Mouse (Mus musculus) G1E (cell line): ENCODE results near the gene Ptdss2. TPM values are rescaled to one million over a fixed set of nuclear protein-coding genes. Genes with fewer than 3 reads are reported as not detected.
A peak's percentile ranks its signal among the peaks of the same experiment; 100 is the strongest.

Source experiments
- ATAC-seq: 2 replicates; pipeline ENCODE4 v1.8.0; 2016; ENCODE audit warnings: mild to moderate bottlenecking; ENCODE audit not compliant: insufficient number of reproducible peaks, poor library complexity, low FRiP score, severe bottlenecking; ENCODE audit errors: extremely low read depth
- DNase-seq: peaks from one replicate; pipeline ENCODE4 v3.0.0; 2012; ENCODE audit warnings: low spot score
- H3K27me3 ChIP-seq: 2 replicates; pipeline ENCODE4 v1.6.1; 2012; ENCODE audit warnings: mild to moderate bottlenecking, low read length, inconsistent platforms; ENCODE audit not compliant: insufficient read depth
- H3K36me3 ChIP-seq: replicated peaks from 2 replicates; pipeline ENCODE3; 2012; ENCODE audit warnings: mild to moderate bottlenecking, inconsistent platforms
- H3K4me1 ChIP-seq: 2 replicates; pipeline ENCODE4 v1.6.1; 2012; ENCODE audit warnings: low read depth, low read length, inconsistent platforms, mixed read lengths; ENCODE audit not compliant: insufficient read depth
- H3K4me3 ChIP-seq: 2 replicates; pipeline ENCODE4 v1.5.1; 2012; ENCODE audit warnings: low read depth, mild to moderate bottlenecking, inconsistent platforms, low read length, moderate library complexity, mixed read lengths
- H3K9me3 ChIP-seq: replicated peaks from 2 replicates; pipeline ENCODE4 v1.6.1; 2012; ENCODE audit warnings: inconsistent platforms
- CTCF ChIP-seq: IDR thresholded peaks from 2 replicates; pipeline ENCODE4 v1.5.1; 2012; ENCODE audit warnings: low read depth, low read length, inconsistent platforms, mixed read lengths
- GATA1 ChIP-seq: IDR thresholded peaks from 2 replicates; pipeline ENCODE4 v1.6.1; 2012; ENCODE audit warnings: borderline replicate concordance, low read length, inconsistent platforms, mixed read lengths
- GATA2 ChIP-seq: IDR thresholded peaks from 2 replicates; pipeline ENCODE4 v1.6.1; 2012; ENCODE audit warnings: low read depth, low read length, inconsistent platforms, borderline replicate concordance
- POLR2AphosphoS5 ChIP-seq: IDR thresholded peaks from 2 replicates; pipeline ENCODE4 v1.6.1; 2012; ENCODE audit warnings: low read depth, low read length, inconsistent platforms; ENCODE audit not compliant: insufficient replicate concordance
- TAL1 ChIP-seq: conservative IDR thresholded peaks from 2 replicates; pipeline ENCODE4 v1.6.1; 2012; ENCODE audit warnings: low read depth, low read length, inconsistent platforms, mixed read lengths
- polyA plus RNA-seq: library from polyadenylated mRNA; stranded (reverse); fragments of >175 nt; gene quantifications from 2 replicates; pipeline ENCODE4 v1.2.3, GENCODE M21; 2012
- total RNA-seq, 2 experiments: library from RNA; stranded (forward) in 1 of 2; stranded (reverse) in 1 of 2; fragments of 200-1000 nt in 1 of 2; fragments of >200 nt in 1 of 2; fragmentation: Nextera tagmentation in 1 of 2; gene quantifications; 2 replicates each; pipeline ENCODE4 v1.2.3; 2014 to 2017

The Ptdss2 gene
- total and polyA plus RNA-seq, 3 experiments: 4.5 to 43.3 (median 29.4) TPM

DNA sequence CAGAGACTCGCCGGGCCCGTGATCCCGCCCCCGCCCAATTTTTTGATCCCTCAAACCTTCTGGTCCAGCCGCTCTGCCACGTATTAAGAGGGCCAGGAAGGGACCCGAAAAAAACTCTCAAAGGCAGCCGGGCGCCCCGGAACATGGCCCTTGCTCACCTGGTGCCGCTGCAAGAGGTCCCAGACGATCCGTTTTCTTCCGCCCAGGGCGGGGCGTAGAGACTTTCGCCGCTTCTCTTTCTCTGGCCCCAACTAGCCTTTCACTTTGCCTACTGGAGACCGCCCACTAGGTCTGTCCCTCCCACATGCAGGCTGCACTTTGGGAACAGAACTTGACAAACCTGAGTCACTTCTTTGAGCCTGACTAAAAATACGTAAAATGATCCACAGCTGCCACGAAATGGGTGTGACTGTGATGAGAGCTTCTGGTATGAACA lies 46.4 kb downstream of the Ptdss2 start:
- Histone ChIP-seq H3K36me3 (peaks cover 37% of the 10 kb centered on the region), H3K4me1 (peaks cover 70% of the 10 kb centered on the region), H3K9me3 (no peaks in the 10 kb centered on the region), H3K4me3 (peak overlapping the region; percentile 72), H3K27me3 (peaks cover 4% of the 10 kb centered on the region; the same call in 1 of the 2 replicates)
- peak; percentile 71 for DNase-seq
- TF ChIP-seq CTCF (no peak), POLR2AphosphoS5 (no peak), GATA2 (no peak), TAL1 (no peak), GATA1 (no peak)
- peak; percentile 72 for ATAC-seq

- Histone ChIP-seq H3K9me3 (no peaks in the 10 kb centered on the region), H3K4me1 (peaks cover 65% of the 10 kb centered on the region), H3K36me3 (peaks cover 29% of the 10 kb centered on the region), H3K27me3 (peaks cover 4% of the 10 kb centered on the region; the same call in 1 of the 2 replicates), H3K4me3 (no peak overlapping the region)
- DNase-seq (no peak), ATAC-seq (no peak)
- TF ChIP-seq TAL1 (no peak), CTCF (no peak)
Measured at GRCm38 (mm10) chr7:141169300-141169699, 47.1 kb downstream of the Ptdss2 start.

DNA sequence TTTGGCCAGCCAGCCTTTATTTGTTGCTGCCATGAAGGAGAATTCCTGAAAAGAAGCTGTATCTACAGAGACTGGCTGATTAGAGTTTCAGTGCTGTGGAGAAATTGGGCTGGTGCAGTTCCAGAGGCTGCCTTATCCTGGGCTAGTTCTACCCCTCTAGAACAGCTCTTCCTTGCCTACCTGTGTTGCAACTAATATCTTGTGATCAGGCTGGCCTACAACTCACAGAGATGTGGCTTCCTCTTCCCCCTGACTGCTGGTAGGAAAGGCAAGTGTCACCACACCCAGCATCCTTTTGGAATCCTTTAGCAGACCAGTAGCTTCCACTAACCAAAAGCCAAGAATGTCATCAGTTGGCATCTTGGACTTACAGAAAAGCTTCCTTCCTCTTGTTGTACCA lies 47.7 kb downstream of the Ptdss2 start:
- DNase-seq (no peak), ATAC-seq (no peak)
- Histone ChIP-seq H3K27me3 (peaks cover 4% of the 10 kb centered on the region; the same call in 1 of the 2 replicates), H3K9me3 (no peaks in the 10 kb centered on the region), H3K36me3 (peaks cover 24% of the 10 kb centered on the region), H3K4me1 (peaks cover 61% of the 10 kb centered on the region), H3K4me3 (no peak overlapping the region)
- TF ChIP-seq GATA2 (no peak), POLR2AphosphoS5 (no peak), GATA1 (no peak), CTCF (no peak), TAL1 (no peak)

GRCm38 (mm10) chr7:141172116-141173006 lies 50.2 kb downstream of the Ptdss2 start, which contains the start of gene Rnh1:
Gene Rnh1, minus strand, starts transcription at chr7:141172857.
- ATAC-seq (peak; percentile 61), DNase-seq (peak; percentile 71)
- H3K4me1 ChIP-seq: peaks cover 45% of the 10 kb centered on the region
- peaks cover 1% of the 10 kb centered on the region for H3K36me3 ChIP-seq
- TF ChIP-seq POLR2AphosphoS5 (no peak), GATA1 (no peak), GATA2 (no peak), TAL1 (no peak), CTCF (no peak)
- peaks cover 4% of the 10 kb centered on the region; the same call in 1 of the 2 replicates for H3K27me3 ChIP-seq
- peak within 1 kb of the TSS; percentile 71 for H3K4me3 ChIP-seq
- no peaks in the 10 kb centered on the region for H3K9me3 ChIP-seq

DNA sequence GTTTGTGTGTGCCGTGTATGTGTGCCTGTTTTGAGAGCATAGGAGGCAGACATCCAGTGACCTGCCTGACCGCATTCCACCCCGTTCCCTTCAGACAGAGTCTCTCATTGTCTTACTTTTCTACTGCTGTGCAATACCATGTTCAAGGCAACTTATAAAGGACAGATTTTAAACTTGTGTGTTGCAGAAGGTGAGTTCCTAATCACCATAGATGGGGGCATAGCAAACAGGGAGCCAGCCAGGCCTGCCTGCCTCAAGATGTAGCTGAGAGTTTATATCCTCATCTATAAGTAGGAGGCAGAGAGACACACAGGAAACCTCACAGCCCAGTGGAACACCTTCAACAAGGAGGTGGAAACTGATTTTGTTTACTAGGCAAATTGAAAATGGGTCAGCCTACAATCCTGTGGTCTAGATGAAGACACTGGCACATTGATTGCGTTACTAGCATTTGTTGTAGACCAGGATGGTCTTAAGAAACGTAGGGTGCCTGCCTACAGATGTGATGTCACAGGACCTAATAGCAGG lies 51.2 kb downstream of the Ptdss2 start:
- TF ChIP-seq GATA1: no peak
- no peak for DNase-seq
- peak overlapping the region; percentile 71; the same call in 1 of the 2 replicates for H3K4me3 ChIP-seq

DNA sequence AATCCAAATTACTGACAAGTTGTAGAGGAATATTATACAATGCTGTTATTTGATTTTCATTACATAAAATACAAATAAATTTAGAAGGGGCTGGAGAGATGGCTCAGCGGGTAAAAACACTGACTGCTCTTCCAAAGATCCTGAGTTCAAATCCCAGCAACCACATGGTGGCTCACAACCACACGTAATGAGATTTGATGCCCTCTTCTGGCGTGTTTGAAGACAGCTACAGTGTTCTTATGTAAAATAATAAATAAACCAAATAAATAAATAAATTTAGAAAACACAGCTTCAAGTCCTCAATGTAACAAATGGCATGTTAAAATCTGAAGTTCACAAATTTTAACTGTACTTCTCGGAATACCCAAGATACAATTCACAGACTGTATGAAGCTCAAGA lies 52.9 kb downstream of the Ptdss2 start:
- Histone ChIP-seq H3K9me3 (no peaks in the 10 kb centered on the region), H3K36me3 (no peaks in the 10 kb centered on the region), H3K4me3 (no peak overlapping the region), H3K4me1 (peaks cover 19% of the 10 kb centered on the region), H3K27me3 (peaks cover 17% of the 10 kb centered on the region)
- ATAC-seq: no peak
- TF ChIP-seq CTCF: no peak
- no peak for TF ChIP-seq POLR2AphosphoS5
- TF ChIP-seq GATA2: no peak
- no peak for TF ChIP-seq GATA1
- no peak for TF ChIP-seq TAL1
- DNase-seq: no peak

More for the DNA sequence above, 51.2 kb downstream of the Ptdss2 start:
- H3K4me1 ChIP-seq: peaks cover 35% of the 10 kb centered on the region
- no peaks in the 10 kb centered on the region for H3K36me3 ChIP-seq
- H3K9me3 ChIP-seq: no peaks in the 10 kb centered on the region
- H3K27me3 ChIP-seq: peaks cover 11% of the 10 kb centered on the region; the same call in 1 of the 2 replicates
- ATAC-seq: no peak
